Mouse (Mus musculus): ENCODE measurements at regions not wholly inside any gene's neighbourhood (a gene's known extent, or its start where the extent isn't known, plus 50 kb on each side); places are given as distances from the start of the nearest gene placed in this dataset.

GRCm38 (mm10) chr3:118189382-118189781 lies 320.6 kb upstream of the Snx7 start:
- no peak for TF ChIP-seq CTCF (IDR thresholded peaks at IDR 0.05; ENCODE audit: low read depth)
- TF ChIP-seq EP300 (IDR thresholded peaks at IDR 0.05; ENCODE audit: low read depth) = no peak
